Mouse (Mus musculus) monocyte, adult 5-6 weeks (primary cell): ENCODE data around the gene Tbx10. TPM values are rescaled to one million over a fixed set of nuclear protein-coding genes. Genes with fewer than 3 reads are reported as not detected.
"Not testable (repeated sequence)": the region's sequence is repeated elsewhere in the genome, so short reads cannot be mapped to it uniquely, and the experiment has no call there.

ENCODE experiments used
- ATAC-seq: fragments of 153-309, 156-312 bp; replicated peaks from 2 replicates; pipeline ENCODE4 v1.8.0; 2017; ENCODE audit warnings: mild to moderate bottlenecking; ENCODE audit not compliant: low TSS enrichment, insufficient number of reproducible peaks, severe bottlenecking, poor library complexity, low FRiP score
- total RNA-seq: library from RNA; stranded (forward); fragments of 200-1000, 200-491, 200-594 nt; gene quantifications from 3 replicates; pipeline ENCODE4 v1.2.3, GENCODE M21; 2017

The Tbx10 gene
- not detected in 3 replicates for total RNA-seq

DNA sequence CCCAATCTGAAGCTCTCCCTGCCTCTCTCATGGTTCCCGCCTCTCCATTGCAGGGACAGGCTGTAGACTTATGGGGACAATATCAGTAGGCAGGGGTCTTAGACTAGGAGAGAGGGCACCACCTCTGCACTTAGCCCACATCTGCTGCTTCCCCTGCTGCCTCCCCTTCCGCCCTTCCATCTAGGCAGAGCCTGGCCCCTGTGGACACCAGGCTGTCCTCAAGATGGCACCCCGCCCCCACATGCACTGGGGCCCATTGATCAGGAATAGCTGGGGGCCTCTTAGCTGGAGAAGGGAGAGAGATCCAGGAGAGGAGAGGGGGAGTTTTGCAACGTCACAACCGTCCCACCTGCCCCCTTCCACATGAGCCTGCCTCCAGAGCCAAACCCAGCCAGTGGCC, at the start of gene Tbx10:
Gene Tbx10 (plus strand): TSS at position 337 of the 400 bp plus-strand sequence.
- no peak for ATAC-seq

DNA sequence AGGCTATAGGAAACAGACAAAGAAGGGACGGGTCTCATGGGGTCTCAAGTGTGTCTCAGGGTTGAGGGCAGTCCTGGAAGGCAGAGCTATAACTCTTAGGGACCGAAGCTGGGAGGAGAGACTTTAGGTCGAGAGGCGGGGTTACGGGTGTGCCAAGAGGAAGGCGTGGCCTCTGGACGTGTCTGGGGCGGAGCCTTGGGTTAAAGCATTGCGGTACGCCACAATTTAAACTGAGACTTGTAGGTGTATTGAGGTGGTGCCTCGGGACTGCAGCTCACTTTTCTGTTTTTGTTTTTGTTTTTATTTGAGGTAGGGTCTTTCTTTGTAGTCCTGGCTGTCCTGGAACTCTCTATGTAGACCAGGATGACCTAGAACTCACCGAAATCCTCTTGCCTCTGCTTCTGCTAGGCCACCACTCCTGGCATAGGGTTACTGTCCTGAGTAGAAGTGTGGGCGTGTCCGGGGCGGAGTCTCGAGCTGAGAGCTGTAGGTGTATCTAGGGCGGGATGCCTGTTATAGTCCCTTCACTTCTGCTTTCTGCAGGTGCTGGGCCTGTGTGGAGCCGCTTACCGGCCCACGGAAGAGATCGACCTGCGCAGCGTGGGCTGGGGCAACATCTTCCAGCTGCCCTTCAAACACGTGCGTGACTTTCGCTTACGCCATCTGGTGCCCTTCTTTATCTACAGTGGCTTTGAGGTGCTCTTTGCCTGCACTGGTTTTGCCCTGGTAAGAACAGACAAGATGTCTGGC, 49.4 kb upstream of the Tbx10 start:
- peak; percentile 40; the same call in 1 of the 2 replicates for ATAC-seq

DNA sequence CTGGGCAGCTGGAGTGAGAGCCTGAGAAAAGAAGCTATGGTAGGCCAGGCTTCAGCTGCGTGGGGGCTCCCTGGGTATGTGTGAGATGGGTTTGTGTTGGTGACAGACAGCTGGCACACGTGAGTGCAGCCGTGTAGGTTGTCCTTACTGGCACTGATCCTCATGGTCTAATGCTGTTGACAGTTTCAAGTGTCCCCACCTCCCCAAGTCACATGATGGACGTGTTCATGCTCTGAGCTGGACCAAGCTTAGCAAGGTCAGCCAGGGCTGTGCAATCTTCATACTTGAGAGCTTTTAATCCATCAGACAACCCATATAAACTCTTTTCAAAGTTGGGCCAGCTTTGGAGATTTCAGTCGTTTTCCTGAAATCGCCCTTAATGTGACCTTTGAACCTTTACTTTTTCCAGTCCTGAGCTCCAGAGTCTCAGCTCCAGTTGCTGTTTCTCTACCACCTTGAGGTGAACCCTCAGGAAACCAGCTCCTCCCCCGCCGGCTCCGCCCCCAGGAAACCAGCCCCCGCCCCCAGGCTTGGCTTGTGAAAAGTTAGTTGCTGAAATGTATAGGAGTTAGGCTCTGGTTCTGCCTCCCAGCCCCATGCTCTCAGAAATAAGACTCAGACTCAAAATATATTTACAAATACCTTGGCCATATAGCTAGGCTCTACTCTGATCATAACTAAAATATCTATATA, 46.5 kb upstream of the Tbx10 start:
- ATAC-seq, result no peak

DNA sequence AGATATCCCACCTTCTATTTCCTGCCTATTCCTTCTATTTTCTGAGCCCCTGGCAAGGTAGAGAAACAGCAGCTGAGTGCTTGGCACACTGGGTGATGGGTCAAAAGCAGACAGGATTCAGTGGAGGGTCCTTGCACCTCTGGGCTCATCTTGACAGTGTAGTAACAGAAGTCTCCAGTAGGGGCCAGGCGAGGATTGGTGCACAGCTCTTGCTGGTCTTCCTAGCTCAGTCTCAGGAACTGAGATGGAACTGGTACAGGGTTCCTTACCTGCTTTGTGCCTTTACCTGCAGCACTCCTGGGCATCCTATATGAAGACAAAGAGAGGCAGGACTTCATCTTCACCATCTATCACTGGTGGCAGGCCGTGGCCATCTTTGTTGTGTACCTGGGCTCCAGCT, 45.8 kb upstream of the Tbx10 start:
- ATAC-seq, result 0 out of 2 replicates have a peak, but pooled peaks have one; percentile 44

DNA sequence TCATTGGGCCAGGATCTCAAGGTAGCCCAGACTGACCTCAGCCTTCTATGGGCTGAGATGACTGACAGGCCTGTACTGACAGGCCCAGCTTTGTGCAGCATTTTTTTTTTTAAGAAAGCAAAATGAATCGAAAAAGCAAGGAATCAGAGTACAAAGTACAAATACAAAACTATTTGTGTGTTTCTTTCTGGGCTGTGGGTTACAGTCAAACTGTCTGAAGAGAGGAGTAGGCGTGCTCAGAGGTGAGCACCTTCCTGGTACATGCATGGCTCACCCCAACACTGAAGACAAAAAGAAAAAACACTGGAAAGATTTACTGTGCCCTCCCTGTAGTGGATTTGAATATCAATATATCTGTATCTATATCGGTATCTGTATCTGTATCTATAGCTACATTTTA, 44.7 kb upstream of the Tbx10 start:
- no peak for ATAC-seq

DNA sequence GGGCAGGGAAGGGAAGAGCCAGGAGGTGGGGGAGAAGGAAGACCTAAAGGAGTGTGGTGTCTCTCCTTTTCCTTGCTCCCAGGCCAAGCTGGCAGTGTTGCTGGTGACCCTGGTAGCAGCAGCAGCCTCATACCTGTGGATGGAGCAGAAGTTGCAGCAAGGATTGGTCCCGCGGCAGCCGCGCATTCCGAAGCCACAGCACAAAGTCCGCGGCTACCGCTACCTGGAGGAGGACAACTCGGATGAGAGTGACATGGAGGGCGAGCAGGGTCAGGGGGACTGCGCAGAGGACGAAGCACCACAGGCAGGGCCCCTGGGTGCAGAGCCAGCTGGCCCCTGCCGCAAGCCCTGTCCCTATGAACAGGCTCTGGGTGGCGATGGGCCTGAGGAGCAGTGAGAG, 44.0 kb upstream of the Tbx10 start:
- no peak for ATAC-seq

DNA sequence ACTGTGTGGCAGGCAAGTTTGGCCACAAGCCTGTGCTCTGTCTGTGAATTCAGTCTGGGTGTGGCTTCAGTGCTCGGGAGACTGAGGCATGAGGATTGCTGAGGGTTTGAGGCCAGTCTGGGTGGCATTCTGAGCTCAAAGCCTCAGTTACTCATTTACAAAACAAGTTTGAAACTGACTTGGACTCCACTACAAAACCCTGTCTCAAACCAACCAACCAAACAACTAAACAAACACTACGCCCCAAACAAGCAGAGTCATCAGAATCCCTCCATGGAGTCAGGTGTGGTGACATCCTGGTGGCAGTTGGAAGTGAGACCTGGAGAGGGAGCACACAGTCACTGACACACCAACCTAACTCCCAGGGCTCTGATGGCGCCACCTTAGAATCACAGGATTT, 42.2 kb upstream of the Tbx10 start:
- no peak for ATAC-seq

DNA sequence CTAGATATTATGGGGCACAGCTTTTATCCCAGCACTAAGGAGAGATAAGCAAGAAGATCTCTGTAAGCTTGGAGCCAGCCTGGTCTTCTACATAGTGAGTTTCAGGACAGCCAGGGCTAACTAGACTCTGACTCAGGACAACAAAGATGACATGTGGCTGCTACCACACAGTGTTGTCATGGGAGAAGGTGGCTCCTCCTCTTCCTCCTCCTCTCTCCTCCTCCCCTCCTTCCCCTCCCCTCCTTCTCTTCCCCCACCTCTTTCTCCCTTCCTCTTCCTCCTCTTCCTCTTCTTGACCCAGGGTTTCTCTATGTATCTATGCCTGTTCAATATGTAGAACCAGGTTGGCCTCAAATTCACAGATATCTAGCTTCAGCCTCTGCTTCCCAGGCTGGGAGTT, 41.1 kb upstream of the Tbx10 start:
- no peak; the same call in 1 of the 2 replicates for ATAC-seq

DNA sequence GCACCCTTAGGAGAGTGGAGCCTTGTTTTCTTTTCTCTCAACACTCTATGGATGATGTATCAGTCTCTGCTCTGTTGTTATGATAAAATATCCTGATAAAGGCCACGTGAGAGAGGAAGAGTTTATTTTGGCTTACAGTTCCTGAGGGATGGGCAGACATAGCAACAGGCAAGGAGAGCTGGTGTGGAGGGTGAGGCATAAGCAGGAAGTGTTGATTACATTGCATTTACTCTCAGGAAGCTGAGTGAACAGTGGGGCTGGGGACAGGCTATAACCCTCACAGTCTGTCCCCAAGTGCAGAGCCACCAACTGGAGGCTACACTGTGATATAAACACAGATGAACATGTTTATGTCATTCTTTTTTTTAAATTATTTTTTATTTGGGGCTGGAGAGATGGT, 40.5 kb upstream of the Tbx10 start:
- no peak for ATAC-seq

DNA sequence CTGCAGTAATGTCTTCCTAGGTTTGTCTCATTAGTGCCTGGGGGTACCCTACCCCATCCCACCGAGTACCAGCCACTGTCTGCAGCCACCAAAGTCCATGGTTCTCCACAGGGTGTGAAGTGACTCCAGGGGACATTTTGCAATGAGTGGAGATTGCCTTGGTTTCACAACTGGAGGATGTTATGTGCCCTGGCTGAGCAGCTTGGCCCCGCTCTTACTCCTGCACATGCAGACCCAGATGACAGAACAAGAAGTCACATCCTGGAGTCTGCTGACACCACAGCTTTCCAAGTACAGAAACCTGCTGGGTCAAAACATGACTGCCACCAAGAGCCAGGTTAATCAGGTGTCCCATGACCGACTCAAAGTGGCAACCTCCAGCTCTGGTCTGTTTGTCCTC, 37.5 kb upstream of the Tbx10 start:
- ATAC-seq, result no peak

DNA sequence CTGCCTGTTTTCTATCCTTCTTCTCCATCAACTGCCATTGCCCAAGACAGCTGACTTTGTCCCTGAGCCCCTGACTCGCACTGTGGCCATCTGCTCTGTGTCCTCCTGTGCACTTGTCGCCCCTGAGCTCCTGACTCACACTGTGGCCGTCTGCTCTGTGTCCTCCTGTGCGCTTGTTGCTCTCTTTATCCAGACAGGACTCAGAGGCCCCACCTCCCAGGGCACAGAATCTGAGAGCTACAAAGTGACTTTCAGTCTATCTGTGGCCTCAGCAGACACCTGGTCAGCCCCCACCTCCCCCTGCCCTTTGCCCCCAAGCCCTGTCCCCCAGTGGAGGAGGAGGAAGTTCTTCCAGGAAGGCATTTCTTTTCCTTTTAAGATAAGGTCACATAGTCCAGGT, 36.7 kb upstream of the Tbx10 start:
- no peak for ATAC-seq

DNA sequence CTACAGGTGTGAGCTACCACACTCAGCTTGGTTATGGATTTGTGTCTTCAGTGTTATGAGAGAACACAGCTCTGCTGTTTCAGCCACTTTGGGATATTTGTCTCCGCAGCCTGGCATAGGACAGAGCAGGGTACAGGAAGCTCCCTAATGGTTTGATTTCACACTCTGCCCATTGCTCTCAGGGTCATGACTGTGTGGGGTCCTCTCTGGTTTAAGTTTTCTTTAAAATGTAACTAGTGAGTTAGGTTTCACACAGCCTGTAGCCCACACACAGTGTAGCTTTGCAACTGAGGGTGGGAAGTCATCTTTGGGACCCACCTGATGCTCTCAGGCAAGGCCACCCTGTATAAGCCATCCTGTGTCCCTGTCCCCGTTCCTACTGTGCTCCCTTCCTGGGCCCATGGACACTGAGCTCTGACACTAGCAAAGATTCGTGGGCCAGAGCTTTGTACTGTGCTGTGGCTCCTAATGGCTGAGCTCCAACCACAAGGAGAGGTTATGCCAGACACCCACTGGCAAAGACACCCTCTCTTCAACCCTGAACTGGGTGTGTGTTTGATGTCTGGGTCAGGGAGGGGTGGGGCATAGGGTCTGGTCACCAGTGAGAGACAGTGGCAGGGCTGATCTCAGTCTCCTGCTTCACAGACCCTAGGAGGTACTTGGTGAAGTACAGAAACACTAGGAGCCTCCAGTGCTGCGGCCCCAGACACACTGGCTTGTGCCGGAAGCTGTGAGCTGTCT, 35.1 kb upstream of the Tbx10 start:
- not testable (repeated sequence) for ATAC-seq

DNA sequence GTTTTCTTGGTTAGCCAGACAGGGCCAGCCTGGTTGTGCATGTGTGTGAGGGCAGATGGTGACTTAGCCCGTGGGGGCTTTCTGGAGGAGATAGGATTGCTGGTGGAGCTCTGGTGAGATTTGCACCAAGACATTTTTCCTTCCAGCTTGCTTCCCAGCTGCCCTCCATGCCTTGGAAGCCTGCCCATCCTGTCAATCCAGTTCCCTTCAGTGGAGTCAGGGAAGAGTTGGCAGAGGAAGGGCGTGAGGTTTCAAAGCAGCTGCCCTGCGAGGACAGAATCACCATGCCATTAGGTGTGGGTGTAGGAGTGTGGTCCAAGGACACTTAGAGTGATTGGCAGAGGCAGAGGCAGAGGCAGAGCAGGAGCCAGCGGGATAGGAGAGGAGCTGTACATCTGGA, 34.1 kb upstream of the Tbx10 start, which contains the start of gene Aldh3b3:
Gene Aldh3b3 (plus strand): TSS at position 176 of the 400 bp plus-strand sequence.
- no peak for ATAC-seq

DNA sequence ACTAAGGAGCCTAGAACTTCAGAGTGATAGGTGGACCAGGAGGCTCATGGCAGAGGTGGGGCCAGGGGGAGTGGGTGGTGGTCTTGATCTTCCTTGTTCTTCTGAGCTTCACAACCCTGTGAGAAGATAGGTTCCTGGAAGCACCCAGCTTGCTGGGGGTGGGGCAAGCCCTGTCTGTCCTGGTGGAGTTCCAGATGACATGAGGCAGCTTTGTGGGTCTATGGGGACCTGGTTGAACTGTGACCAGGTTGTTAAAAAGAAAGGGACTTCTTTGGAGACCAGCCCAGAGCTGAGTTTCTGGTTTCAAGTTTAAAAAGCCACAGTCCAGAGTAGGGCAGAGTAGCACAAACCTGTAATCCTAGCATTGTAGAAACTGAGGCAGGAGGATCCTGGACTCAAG, 33.5 kb upstream of the Tbx10 start:
- no peak for ATAC-seq

DNA sequence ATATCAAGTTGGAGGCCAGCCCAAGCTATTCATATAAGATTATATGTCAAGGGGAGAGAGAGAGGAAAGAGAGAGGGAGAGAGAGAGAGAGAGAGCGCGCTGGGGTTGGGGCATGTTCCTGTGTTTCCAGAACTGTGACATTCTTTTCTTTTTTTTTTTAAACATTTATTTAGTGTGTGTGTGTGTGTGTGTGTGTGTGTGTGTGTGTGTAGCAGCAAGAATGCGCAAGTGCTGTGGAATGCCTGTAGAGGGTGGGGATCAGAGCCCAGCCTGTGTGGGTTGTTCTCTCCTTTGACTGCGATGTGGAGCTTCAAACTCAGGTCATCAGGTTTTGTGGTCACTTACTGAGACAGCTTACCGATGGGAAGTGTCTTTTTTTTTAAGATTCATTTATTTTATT, 32.3 kb upstream of the Tbx10 start:
- no peak for ATAC-seq

DNA sequence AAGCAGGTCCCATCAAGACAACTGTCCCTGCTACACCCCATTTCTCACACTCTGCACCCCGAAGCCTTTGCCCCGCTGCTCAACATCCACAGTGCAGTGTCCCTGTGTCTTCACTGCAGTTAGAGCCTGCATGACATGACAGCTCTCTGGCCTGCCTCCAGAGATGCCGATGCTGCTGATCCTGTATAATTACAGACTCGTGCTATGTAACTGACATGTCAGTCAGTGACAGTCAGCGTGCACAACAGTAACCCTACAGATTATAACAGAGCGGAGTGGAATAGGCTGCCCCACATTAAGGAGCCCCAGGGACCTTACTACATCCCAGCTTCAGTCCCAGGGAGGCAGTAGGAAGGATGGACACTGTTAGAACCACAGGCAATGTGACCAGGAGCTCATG, 30.7 kb upstream of the Tbx10 start:
- ATAC-seq, result not testable (repeated sequence)

DNA sequence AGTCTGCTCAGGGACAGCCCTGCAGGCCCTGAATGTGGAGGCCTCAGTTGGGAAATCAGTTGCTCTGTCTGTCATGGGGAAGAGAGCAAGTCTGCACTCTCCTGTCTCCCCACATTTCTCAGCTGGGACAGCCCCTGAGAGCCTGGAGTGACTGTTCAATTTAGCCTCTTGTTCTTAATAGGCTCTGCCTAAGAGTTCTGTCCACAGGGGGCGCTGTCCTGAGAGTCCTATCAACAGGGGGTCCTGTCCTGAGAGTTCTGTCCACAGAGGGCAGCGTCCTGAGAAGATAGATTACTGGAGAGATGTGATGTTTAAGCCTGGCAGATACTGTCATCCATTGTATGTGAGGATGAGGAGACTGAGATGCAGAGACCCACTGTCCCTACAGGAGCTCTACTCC, 30.1 kb upstream of the Tbx10 start:
- ATAC-seq, result no peak

DNA sequence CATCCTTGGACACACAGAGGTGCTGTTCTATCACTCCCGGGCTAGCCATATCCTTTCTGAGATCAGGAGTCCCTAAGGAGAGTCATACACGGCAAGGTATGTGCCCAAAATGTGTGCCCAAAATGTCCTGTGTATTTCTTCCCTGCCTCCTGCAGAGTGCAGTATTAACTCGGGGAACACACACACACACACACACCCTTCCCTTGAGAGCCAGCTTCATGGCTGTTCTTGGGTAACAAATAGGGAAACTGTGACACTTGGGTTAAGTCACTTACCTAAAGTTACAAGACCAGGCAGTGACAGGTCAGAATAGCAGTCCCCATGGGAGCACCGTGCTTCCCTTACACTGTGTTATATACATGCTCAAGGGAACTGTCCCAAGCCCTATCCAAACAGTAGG, 28.5 kb upstream of the Tbx10 start:
- no peak for ATAC-seq

DNA sequence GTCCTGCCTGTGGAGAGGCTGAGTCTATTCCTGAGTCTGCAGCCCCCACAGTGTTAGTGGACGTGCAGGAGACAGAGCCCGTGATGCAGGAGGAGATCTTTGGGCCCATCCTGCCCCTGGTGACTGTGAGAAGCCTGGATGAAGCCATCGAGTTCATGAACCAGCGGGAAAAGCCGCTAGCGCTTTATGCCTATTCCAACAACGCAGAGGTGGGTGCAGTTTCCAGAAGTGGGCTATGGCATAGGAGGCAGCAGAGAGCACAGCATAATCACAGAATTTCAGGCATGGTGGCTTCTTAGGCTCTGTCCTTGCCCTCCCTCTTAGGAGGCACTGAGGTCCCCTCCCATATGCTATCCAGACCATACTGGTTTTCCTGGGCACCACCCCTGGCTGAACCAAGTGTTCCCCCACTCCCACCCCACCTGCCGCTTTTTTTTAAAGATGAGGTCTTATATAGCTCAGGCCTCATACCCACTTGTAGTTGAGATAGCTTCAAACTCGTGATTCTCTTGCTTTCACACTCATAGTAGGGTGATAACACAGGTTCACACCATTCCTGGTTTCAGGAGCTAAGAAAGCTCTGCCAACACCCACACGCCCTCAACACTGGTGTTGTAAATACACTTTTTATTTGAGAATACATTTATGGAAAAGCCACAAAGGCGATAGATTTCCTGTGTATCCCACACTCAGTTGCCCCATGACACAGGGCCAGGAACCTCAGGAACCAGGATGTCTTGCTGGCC, 26.0 kb upstream of the Tbx10 start:
- ATAC-seq, result no peak
